ENCODE assay signal across 6 mouse cellular contexts in genomic region chr13:99607208-99607607, GRCm38 (mm10).
"Had no signal": no experiment of that assay in that cellular context is flagged by ENCODE, and none has a peak within 500 bp of the region (broad histone marks: within the 10 kb centered on the region; RNA-seq: fewer than 3 reads in every experiment).

No protein-coding gene starts in this region.

- H3K9me3 ChIP-seq: liver, embryonic 13.5 days had no signal

- H3K4me2 ChIP-seq: liver, embryonic 13.5 days; midbrain, embryonic 11.5 days had no signal

- DNase-seq: kidney, postnatal 4 days; liver, embryonic 13.5 days; midbrain, embryonic 14.5 days; thymus, adult 18-20 months; thymus, postnatal 36 days had no signal

- H3K27ac ChIP-seq: liver, embryonic 13.5 days had no signal

- H3K36me3 ChIP-seq: liver, embryonic 13.5 days had no signal

- H3K27me3 ChIP-seq: liver, embryonic 13.5 days had no signal

- H3K4me1 ChIP-seq: liver, embryonic 13.5 days had no signal

- H3K4me3 ChIP-seq: liver, embryonic 13.5 days had no signal

- H3K9ac ChIP-seq: liver, embryonic 13.5 days had no signal
